Mouse (Mus musculus) gastrocnemius, adult 18-20 months (tissue): Measurements from ENCODE around the gene Hs2st1. TPM values are rescaled to one million over a fixed set of nuclear protein-coding genes. Genes with fewer than 3 reads are reported as not detected.
A peak's percentile ranks its signal among the peaks of the same experiment; 100 is the strongest.

ENCODE experiments used
- DNase-seq: peaks from one replicate; pipeline ENCODE4 v3.0.0; 2021; ENCODE audit warnings: low spot score
- total RNA-seq, 2 experiments: library from RNA; stranded (reverse); gene quantifications; 2 replicates each; pipeline ENCODE4 v1.2.3; 2021

The Hs2st1 gene
- total RNA-seq, 2 experiments from 2014 or later, result 10.8 to 12.5 TPM

DNA sequence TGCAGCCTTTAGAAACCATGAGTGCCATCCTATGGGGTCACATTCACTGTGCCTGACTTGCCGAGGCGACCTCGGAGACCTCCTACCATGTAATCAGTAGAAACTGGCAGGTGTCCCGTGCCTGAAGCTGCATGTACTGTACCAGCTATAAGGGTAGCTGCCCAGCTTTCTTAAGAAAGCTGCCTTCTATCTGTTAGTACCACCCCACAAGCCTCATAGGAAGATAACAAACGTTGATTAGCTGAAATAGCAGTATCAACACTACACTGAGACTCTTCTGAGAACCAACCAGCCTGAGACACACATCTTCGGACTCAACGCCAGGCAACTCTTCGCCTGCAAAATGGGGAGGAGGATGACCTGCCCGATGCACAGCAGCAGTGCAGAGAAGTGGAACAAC, 122.1 kb downstream of the Hs2st1 start:
- DNase-seq, result no peak

DNA sequence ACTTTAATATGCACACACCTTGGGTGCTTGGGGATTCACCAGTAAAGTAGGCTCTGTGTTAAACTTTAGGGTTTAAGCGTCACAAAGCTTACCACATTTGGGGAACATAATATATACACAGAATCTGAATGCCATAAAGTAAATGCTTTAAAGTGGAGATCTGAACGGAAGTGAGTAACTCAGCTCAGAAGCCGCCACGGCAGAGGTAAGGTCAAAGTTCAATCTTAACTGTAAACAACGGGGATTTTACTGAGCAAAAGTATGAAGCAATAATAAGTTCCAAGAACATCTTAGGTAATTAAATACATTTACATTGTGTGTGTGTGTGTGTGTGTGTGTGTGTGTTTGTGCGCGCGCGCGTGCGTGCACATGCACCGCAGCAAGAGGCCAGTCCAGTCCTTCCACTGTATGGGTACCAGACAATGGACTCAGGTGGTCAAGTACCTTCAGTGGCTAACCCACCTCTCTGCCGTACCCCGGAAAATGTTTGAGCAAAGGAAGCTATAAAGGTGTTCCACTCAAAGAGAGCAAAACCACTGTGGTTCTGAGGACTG, 123.8 kb downstream of the Hs2st1 start:
- no peak for DNase-seq

DNA sequence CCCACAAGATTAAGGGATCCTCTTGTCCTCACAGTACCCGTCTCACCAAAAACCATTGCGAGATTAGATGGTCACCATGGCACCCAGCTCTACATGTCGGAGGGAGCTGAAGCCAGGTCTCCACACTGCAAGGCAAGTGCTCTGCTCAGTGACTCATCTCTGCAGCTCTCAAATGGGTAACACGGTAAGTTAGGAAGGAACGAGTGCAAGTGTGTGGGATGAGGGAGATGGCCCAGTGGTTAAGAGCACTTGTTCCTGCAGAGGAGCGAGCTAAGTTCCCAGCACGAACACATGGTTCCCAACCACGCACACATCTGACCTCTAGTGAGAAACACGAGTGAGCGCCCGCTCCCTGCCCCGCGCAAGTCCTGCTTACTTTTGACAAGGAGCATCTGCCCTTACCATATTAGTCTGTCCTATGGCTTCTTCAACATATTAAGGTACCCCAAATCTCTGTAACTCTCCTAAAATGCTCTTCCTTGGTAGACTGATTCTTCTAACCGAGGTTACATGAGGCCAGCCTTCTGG, 132.0 kb downstream of the Hs2st1 start:
- no peak for DNase-seq

- no peak for DNase-seq
Observed at GRCm38 (mm10) chr3:144436076-144436475, 133.9 kb downstream of the Hs2st1 start.

DNA sequence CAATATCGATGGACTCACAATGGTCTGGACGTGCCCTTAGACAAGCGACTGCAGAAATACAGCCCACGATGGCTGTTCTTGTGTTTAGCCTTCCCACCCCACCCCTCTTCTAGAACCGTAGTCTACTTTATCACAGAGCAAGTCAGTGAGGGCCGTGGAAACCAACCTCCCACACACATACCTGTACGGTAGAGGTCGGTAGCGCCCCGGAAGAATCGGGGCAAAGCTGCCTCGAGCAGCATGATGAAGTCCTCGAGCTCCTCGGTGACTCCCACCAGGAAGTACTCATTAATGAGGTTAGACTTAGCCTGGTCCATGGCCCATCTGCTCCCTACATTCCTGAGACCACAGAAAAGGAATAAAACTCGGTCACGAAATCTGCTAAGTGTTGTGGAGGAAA, 134.7 kb downstream of the Hs2st1 start:
- no peak for DNase-seq

DNA sequence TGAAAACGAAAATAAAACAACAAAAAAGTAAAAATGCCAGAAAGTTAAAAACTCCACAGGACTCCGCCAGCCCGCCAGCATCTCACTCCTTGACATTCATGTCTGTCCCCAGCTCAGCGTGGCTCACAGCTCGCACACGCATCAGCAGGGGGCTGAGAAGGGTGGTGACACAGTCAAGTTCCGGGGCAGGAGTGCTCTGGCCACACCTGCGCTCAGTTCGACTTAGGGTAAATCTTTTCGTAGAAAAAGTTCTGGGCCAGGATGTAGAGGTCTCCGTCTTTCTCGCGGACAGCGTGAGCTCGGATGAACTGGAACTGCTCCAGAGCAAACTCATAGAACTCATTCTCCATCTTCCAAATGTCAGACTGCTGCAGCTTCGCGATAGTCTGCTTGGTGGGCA, 135.7 kb downstream of the Hs2st1 start:
- no peak for DNase-seq

DNA sequence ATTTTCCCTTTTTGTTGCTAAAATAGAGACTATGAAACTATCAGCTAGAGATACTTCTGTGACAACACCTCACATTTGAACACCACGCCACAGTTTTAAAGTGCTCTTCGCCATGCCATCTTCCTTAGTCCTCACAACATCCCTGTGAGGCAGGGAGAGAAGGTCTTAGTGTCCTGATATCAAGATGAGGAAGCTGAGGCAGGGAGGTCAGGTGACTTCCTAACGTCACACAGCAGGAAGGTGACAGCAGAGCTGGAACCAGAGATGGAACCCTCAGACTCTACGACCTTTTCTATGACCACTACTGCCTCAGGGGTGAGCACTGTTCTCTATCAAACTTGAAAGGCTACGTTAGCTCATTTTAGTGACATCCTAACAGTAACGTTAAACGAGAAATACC, 136.9 kb downstream of the Hs2st1 start:
- DNase-seq, result no peak

DNA sequence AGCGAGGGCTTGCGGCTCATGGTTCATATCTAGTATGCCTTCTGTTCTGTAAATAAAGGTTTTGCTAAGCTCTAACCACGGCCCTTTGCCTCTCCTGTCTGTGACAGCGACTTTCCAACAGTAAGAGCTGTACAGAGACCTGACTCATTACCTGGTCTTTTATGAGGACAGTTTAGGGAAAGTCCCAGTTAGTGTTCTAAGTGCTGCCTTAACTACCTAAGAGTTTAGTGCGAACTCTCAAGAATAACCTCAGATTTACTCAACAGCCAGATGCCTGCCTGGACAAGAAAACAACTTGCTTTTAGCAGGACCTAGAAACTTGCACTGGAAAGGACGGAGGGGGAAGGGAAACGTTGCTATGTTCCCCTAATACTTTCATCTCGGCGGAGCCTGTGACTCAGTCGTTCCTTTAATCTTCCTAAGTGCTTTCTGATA, 137.8 kb downstream of the Hs2st1 start:
- no peak for DNase-seq

DNA sequence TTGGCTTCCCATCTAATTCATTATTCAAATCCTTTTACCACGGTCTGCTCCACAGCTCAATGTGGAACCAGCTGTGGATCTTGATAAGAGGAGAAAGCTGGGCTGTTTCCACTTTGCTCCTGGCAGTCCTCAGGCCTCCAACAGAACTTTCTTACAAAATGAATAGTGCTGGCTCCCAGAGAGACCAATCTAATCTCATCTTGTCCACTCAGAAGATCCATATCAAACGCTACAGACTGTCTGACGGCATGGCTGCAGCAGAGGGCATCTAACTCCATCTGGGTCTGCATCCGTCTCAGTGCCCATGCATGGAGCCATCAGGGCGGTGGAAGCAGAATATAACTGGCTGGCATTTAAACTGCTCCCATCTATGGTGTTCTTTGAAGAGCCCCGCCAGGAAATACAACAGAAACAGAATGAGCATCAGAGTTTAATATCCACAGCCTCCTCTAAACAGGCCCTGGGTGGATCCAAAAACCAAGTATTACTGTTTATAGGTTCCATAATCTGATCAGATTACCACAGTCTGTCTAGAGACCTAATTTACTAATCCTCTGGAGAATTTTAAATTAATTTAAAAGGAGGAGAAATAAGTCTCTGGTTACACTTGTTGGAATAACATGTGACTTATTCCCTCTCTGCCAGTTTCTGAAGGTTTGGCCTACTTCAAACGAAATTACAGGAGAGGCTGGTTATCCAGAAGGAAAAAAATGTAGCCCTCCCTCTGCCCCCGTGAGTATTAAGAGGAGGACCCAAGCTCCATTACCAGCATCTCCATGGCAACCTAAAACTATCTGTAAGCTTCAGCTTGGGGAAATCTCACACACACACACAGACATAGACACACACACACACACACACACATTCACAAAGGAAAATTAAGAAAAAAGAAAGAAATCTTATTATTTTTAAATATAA, 141.2 kb downstream of the Hs2st1 start:
- no peak for DNase-seq

GRCm38 (mm10) chr3:144425041-144425448, 144.9 kb downstream of the Hs2st1 start:
- no peak for DNase-seq

DNA sequence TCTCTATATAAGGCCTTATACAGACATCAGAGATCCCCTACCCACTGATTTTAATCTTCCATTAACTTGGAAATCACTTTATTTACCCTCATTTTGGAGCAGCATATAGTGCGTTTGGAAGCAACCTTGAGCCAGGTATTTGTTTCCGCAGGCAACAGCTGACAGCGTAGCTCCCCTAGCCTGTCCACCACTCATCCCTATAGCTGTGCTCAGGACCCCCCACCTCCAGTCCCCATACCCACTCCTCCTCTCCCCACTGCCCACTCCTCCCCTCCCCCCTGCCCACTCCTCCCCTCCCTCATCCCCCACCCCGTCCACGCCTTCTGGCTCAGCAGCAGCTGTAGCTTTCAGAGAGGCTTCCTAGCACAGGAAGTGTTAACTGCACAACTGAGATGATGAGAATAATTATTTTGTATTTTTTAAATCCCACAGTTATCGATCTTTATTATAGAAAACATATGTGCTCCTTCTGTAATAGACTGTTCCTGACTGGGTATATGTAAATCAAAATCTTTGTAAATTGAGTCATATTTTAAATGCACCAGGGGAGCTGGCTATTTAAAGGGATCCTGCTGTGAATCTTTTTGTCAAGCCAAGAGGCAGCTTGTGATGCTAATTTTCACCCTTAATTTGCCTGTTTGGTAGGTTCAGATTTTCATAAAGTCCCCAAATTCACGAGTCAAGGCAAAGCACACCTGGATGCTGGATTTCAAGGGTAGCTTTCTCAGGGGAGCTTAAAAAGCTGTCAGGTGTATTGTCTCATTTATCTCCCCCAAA, 148.4 kb downstream of the Hs2st1 start:
- no peak for DNase-seq

DNA sequence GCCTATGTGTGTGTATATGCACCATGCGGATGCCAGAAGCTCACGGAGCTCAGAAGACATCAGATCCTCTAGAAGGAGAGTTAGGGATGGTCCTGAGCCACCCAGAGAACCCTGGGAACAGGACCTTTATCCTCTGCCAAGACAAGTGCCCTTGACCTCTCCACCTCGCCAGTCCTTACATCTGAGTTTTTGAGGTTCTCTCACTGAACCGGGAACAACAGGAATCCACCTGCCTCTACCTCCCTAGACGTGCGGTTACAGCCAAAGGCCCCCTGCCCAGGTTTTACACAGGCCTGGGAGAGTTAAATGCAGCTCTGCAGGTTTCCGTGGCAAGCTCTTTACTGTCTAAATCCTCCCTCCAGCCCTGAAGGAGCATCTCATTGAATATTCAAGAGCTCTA, 156.2 kb downstream of the Hs2st1 start:
- no peak for DNase-seq

- DNase-seq, result no peak
Observed at GRCm38 (mm10) chr3:144412538-144413272, 157.3 kb downstream of the Hs2st1 start.

- no peak for DNase-seq
Observed at GRCm38 (mm10) chr3:144411650-144412278, 158.2 kb downstream of the Hs2st1 start.

DNA sequence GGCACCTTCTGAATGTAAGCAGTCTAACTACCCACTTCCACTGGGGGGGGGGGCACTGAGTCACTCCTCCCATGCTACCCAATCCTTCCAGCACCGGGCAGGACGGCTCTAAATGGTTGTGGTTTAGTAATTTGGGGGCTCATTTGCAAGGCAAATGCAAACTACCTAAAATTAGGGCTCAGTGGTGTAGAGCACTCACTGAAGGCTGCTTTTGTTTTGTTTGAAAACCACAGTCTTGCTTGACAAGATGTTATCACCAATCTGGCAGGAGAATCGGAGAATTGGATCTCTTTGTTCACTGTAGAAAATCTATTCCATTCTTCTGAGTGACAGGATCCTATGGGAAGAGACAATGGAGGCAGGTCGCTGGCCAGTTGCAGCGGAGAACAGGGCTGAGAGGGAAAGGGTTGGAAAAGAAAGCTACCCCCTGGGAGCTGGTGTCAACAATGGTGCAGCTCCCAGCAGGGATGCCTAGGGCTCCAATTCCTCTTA, 158.9 kb downstream of the Hs2st1 start:
- DNase-seq, result no peak

GRCm38 (mm10) chr3:144408953-144409352, 161.0 kb downstream of the Hs2st1 start:
- no peak for DNase-seq

GRCm38 (mm10) chr3:144405331-144405730, 164.7 kb downstream of the Hs2st1 start:
- peak; percentile 24 for DNase-seq

- no peak for DNase-seq
Observed at GRCm38 (mm10) chr3:144401292-144401691, 168.7 kb downstream of the Hs2st1 start.

- no peak for DNase-seq
Observed at GRCm38 (mm10) chr3:144400870-144401269, 169.1 kb downstream of the Hs2st1 start.

DNA sequence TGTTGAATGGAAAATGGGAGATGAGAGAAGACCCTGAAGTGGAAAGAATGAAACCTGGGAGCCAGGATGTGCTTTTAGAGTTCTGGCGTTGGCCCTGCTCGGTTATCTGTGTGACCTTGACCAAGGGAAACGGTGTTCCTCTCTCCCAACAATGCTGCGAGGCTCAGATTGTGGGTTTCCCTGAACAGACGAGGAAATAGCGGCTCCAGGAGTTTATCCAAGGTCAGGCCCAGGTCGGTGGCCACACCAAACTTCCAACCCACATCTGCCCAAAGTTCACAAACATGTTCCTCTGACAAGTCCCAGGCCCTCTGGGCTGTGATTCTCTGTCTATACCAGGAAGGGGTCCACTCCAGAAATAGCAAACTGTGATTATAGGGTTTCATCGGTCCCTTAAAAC, 169.6 kb downstream of the Hs2st1 start:
- DNase-seq, result no peak
